Mouse (Mus musculus): ENCODE measurements around the gene Rab11fip4.

The Rab11fip4 gene

DNA sequence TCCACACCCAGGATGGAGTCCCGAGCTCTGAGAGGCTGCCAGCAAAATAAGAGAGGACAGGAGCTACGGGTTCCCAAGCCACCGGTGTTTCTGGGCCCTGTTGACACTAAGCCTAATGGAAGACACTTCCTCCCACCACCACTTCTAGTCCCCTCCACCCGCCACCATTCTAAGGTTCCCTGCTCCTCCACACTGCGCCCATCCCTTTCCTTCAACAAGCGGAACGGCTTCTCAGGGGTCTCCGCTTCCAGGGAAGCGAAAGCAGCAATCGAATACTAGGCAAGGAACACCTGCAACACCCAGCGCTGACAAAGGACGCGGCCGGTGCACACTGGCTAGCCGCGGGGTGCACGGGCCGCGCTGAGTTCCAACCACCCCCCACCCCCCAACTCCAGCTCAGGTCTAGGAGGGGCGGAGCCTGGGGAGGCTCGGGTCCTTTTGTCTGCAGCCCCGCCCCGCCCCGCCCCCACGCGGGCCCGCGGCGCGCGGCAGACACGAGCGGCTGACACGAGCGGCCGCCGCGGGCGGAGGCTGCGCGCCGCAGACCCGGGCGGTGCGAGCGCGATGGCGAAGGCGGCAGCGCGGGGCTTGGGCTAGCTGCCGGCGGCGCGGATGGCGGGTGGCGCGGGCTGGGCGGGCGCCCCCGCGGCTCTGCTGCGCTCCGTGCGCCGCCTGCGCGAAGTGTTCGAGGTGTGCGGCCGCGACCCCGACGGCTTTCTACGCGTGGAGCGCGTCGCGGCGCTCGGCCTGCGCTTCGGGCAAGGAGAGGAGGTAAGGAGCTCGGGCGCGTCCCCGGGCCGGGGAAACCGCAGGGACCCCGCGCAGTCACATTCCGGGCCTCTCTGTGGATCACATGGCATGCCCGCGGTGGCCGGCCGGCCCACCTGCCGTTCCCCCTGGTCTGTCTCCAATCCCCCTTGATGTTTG, at the start of gene Rab11fip4:
Gene Rab11fip4 (plus strand): TSS at position 549 of the 927 bp plus-strand sequence.
- DNase-seq (ENCODE audit: low spot score in 2 of 2), result peak in 1 of 2 experiments; percentile 54

DNA sequence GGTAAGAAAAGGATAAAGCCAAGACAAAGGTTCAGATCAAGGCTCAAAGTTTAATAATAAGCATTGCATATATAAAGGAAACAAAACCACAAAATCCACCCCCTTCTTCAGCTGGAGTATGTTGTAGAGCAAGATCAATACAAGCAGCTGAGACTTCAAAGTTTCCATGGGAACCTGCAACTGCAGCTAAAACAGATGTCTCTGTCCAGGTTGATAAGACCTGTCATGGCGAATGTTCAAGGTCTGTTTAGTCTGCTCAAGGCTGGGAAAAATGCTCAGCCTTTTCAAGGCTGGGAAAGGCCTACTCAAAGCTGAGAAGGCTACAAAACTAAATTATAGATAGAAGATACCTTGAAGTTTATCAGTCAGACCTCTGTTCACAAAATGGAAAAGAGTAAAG, 38.4 kb upstream of the Rab11fip4 start:
- no peak for DNase-seq (ENCODE audit: low spot score in 2 of 2)

DNA sequence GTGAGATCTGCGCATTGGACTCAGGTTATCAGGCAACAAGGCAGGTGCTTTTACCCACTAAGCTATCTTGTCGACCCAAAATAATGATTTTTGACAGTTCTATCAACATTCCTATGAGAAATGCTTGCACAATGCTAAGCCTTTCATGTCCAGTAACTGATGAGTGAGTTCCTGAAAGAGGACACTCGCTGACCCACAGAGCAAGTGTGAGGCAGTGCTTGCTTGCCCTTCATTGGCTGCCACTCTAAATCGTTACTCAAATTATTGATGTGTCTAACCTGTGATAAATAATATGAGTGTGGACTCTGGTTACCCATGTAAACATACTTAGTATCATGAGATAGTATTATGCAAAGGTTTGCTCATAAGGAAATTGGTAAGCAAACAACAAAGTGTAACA, 30.5 kb upstream of the Rab11fip4 start:
- DNase-seq (ENCODE audit: low spot score in 2 of 2), result no peak

DNA sequence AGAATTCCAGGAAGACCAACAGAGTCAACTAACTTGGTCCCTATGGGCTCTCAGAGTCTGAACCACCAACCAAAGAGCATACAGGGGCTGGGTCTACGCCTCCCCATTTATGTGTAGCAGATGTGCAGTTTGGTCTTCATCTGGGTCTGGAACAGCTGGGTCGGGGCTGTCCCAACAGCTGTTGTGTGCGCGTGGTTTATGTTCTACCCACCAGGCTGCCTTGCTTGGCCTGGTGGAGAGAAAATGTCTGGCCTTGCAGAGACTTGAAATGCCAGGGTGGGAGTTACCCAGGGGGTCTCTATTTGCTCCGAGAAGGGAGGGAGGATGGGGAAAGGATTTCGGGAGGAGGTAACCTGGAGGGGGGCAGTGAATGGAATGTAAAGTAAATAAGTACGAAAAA, 27.5 kb upstream of the Rab11fip4 start:
- no peak for DNase-seq (ENCODE audit: low spot score in 2 of 2)

DNA sequence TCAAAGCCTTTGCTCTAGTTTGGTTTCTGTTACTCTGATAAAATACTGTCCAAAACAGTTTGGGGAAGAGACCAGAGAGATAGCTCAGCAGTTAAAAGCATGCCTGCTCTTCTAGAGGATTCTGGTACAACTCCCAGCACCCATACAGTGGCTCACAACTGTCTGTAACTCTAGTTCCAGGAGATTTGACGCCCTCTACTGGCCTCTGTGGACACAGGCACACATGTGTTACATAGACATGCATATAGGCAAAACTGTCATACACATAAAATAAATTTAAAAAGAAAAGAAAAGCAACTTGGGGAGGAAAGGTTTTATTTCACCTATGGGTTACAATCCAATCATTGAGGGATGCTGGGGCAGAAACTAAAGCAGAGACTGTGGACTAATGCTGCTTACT, 24.1 kb upstream of the Rab11fip4 start:
- DNase-seq (ENCODE audit: low spot score in 2 of 2), result no peak

DNA sequence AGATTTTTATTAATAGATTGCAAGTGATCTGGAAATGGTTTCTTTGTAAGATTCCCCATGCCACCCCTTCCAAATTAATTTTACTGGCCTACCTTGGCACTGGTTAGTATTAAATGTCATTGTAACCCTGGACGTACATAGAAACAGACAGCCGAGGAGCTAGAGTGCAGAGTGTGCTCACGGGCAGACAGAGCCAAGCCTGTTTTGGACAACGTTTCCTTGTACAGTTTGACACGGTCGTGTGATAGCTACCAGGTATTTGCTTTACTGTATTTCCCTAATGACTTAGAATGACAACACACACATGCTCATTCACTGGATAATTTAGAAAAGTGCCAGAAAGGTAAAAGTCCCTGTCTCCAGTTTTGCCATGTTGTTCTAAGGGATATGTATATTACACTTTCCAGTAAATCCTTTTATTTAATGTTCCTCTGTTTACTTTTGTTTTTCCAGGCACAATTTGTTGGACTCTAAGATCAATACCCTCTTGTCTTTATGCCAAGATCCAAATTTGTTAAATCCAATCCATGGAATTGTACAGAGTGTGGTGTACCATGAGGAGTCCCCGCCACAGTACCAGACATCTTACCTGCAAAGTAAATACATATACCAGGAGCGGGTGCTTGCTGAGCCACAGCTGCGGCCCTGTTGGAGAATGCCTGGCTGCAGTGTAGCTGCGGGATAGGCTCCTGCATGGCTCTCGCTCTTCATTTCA, 22.7 kb upstream of the Rab11fip4 start:
- no peak for DNase-seq (ENCODE audit: low spot score in 2 of 2)

DNA sequence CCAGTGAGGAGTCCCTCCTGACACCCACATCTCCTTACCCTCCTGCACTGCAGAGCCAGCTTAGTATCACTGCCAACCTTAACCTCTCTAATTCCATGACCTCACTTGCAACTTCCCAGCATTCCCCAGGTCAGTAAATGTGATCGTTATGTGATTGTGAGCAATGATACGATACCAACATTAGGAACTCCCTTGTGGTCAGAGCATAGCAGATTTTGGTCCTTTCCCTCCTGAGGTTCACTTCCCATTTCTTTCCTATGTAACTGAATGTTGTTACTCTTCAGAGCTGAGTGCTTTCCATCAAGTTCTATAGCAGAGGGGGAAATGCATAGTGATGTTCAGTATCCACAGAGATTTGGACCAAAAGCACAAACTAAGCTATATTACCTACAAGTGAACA, 20.7 kb upstream of the Rab11fip4 start:
- no peak for DNase-seq (ENCODE audit: low spot score in 2 of 2)

DNA sequence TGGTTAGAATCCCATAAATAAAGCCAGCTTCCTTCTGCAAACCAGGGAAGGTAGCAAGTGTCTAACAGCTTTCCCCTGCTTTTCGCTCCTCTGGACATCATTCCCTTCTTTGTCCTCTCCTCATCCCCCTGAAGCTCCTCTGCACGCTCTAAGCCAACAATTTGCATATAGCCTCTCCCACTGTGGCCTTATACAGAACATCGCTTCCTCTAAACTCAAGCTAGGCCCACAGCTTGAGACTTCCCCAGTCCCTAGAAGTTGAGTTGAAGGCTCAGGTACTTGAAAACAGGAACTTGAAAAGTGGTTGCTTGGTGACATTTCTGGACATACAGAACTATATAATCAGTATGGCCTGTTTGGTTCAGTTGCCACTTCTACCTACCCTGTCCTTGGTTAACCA, 17.2 kb upstream of the Rab11fip4 start:
- DNase-seq (ENCODE audit: low spot score in 2 of 2), result no peak

DNA sequence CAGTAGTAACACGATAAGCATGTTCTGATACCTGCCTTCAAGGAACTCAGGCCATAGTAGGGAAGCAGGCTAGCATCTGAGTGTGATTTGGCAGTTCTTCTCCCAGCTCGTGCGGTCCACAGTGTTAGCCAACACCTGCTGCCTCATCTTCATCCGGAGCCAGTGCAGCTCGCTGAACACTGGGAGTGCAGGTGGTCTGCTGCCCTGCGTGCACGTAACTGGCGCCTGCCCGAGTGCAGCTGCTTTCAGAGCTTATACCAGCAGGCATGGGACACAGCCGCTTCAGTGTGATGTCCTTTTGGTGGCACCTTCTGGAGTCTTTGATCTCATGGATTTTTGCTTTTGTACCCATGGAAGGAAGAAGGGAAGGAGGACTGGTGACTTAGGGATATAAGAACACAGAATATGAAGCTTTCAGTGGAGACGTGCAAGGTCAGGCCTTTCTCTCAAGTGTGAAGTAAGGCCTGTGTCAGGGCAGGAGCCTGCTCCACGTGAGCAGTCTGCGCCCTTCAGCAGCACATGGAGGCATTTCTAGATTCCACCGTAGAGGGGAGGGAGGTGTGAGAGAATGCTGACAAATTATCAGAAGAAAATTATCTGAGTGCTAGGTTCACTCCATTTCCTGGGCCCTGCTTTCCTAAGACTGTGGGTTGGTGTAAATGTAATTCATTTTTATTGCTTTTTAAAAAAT, 15.5 kb upstream of the Rab11fip4 start:
- DNase-seq (ENCODE audit: low spot score in 2 of 2), result no peak

DNA sequence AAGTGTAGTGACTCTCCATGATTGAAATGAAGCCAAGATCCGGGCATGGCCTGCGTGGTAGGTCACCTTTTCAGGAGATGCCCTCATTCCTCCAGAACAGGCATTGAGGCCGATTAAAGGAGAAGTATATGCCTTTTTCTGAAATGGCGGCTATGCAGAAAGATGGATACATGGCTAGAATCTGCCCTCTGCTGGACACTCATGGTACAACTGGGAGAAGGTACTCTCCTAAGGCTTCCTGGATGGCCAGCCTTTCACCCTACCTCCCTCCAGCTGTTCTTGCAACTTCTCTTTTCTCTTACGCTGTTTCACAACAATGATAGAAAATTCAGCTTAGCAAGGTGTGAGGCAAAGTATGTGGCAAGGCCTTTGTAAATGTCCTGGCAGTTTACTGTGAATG, 13.3 kb upstream of the Rab11fip4 start:
- peak; percentile 58 to 91 for DNase-seq (ENCODE audit: low spot score in 2 of 2)

DNA sequence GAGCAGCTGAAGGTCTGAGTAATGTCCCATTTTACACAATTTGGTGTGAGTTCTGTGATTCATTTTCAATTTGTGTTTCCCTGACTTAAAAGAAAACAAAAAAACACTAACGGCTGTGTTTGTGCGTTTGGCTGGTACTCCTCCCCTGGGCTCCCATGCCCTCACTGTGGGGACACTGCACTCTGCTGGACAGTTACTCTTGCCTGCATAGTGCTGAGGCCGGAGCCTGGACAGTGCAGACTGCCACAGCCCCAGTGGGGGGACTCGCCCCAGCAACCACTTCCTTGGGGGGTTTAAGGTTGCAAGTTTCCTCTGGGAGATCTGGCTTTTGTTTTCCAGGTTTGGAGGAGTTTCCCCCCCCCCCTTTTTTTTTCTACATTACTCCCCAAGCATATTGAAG, 10.4 kb upstream of the Rab11fip4 start:
- DNase-seq (ENCODE audit: low spot score in 2 of 2), result no peak

DNA sequence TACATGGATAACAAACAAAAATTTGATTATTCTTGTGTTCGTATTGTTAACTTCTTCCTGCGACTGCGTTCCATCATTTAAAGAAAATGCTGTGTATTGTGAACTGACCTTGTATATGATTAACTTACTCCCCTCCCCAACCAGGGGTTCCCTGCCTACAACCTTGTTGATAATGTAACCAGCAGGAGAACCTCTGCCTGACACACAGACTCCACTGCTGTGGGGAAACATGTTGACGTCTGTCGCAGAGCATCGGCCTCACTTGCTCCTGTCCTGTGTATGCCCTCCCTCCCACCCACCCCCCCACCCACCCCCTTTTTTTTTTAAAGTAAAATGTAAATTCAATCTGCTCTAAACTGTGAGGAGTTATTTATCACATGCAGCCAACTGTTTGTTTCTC, 9.8 kb upstream of the Rab11fip4 start:
- DNase-seq (ENCODE audit: low spot score in 2 of 2), result no peak

DNA sequence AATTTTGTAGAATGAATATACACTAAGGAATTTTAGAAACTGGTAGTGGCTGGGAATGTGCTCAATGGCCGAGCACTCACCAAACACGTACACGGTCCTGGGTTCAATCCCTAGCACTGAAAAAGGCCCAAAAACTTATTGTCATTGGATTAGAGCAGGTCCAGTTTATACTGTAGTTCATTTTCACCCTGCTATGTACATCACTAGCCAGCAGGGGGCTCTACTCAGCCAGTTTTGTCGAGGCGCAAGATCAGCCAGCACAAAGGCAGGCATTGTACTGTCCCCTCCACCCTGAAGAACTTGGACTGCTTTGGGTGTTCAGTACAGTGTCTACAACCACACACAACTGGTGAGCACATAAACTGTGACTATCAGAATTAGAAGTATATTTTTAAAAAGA, 6.8 kb upstream of the Rab11fip4 start:
- DNase-seq (ENCODE audit: low spot score in 2 of 2), result peak in 1 of 2 experiments; percentile 80

DNA sequence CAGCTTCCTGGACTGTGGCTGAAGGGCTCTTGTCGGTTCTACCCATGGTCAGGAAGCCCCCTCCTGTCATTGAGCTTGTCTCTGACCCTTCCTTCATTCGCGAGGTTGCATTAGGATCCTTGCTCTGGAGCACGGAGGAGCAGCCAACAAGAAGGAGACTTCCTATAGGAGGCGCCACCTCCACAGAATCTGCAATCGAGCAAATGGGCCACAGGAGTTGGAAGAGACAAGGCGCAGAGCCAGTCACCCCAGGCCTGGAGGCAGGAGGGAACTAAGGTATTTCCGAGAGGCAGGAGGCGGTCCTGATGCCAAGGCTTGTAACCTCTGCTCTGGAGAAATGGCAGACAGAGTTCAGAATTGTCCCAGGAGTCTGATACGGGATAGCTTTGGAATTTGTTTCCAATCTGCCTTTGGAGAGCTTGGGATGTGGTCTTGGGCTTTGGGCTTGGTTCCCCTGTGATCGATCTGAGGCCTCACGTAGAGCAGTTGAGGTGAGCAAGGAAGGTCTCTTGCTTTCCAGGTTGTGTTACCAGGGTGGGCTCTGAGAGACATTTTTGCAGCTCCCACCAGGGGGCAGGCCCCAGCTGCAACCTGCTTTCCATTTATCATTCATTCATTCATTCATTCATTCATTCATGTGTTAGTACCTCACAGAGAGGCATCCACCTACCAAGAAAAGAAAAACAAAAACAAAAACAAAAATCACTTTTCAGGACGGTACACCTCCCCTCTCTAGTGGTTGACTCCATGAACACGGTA, 1.5 kb upstream of the Rab11fip4 start:
- peak in 1 of 2 experiments; percentile 44 for DNase-seq (ENCODE audit: low spot score in 2 of 2)

DNA sequence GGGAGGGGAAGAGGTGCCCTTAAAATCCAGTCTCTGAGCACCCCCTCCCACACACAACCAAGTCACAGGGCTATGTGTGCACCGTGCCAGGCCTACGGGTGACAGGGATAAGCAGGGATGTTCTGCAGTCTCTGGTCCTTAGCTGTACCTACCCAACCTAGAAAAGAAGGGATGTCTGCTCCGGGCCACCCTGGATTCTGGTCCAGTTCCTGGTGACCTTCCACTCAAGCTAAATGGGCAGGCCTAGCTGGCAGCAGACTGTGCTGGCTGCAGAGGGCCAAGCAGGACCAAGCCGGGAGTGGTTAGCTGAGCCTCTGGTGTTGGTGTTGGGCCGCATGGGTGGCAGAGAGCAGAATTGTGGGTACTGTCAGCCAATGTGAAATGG, 571 bp downstream of the Rab11fip4 start:
- DNase-seq (ENCODE audit: low spot score in 2 of 2), result peak in 1 of 2 experiments; percentile 45

DNA sequence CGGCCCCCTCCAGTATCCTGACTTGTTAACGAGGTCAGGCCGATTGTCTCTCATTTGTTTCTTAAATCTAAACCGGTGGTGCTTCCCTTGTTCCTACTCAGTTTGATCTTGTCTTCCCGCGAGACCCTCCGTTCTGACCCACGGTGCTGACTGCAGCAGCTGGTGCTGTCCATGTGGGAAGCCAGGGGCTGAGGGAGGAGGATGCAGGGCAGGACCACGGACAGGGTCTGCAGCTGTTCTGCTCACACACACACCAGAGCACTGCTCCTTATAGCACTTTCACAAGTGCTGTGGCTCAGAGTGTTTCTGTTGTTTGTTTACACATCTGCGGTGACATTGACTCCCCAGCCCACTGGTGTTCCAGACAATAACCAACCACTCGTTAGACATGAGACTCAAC, 2.5 kb downstream of the Rab11fip4 start:
- DNase-seq (ENCODE audit: low spot score in 2 of 2), result no peak

DNA sequence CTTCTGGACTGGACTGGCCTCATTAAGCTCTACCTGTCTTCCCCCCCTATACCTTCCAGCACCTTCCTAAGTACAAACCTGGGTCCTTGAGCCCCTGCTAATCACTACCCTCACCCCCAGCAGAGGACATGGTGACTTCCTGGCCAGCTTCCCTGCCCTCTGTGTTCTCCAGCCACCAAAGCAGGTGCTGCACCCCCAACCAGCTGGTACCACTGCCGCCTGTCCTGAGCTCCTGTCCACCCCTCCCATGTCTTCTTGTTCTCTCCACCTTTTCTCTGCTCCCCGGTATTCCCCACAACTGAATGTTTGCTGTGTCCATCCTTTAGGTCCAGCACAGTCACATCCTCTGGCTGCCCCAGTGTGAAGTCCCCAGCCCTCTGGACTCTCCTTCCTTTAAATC, 19.4 kb downstream of the Rab11fip4 start:
- no peak for DNase-seq (ENCODE audit: low spot score in 2 of 2)

DNA sequence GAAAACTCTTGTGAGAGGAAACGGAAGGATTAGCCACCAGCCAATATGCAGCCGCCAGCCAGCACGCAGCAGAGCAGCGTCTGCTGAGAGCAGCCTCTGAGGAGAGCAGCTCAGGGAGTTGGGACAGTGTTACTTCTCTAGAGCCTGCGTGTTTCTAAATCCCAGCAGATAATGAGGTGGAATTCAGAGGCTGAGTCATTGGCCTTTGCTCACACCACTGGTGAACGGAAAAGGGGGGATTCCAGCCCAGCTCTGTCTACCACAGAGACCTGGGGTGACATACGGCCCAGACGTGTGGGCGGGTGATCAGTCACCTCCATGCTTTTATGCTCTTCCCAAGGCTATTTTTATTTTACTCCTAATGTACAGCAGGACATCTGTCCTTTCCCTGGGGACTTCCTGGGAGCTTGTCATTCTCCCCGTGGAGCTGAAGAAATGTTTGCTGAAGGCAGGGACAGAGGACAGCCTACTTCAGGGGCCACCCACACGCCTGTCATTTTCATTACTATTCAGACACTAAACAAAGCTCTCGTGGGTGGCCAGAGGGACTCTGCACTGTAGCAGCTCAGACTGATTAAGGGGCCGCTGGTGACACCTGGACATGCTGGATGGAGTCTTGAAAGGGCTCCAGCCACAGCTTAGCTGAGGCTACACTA, 20.1 kb downstream of the Rab11fip4 start:
- peak in 1 of 2 experiments; percentile 42 for DNase-seq (ENCODE audit: low spot score in 2 of 2)

DNA sequence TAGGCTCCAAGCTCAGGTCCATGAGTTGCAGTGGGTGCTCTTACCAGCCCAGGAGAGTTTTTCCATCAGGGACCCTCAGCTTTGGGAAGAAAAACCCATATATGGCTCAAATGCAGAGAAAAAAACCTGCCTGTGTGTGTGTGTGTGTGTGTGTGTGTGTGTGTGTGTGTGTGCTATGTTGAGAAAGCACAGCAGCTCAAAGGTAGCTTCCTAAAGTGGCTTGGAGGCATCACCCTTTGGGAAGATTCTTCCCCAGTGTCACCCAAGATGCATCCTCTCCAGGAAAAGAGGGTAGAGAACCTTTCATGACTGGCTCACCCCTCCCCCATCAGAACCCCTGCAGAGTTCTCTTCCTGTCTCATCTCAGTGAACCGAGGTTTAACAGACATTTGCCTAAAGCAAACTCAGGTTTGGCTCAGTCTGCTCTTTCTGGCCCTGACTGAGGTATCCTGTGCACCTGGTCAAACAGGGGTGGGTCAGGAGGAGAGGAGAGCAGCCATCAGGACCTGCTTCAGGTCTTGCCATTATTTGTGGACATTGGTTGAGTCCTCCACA, 21.1 kb downstream of the Rab11fip4 start:
- no peak for DNase-seq (ENCODE audit: low spot score in 2 of 2)

DNA sequence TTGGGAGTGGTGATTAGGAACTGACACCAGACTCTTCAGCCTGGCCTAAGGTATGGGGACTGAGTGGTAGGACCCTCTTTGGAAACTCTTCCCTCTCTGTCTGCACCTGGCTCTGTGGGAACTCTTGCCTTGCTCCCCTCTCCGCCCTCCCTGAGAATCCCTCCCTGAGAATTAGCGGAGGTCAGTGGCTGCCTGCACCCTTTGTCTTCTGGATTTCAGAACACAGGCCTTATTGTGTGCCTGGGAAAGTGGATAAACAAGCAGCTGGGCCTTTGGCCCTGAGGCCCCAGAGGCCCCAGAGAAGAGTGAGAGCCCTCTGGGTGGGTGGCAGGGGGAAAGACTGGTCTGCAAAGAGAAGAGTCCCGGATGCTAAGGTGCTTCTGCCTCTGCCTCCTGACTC, 22.1 kb downstream of the Rab11fip4 start:
- DNase-seq (ENCODE audit: low spot score in 2 of 2), result no peak

DNA sequence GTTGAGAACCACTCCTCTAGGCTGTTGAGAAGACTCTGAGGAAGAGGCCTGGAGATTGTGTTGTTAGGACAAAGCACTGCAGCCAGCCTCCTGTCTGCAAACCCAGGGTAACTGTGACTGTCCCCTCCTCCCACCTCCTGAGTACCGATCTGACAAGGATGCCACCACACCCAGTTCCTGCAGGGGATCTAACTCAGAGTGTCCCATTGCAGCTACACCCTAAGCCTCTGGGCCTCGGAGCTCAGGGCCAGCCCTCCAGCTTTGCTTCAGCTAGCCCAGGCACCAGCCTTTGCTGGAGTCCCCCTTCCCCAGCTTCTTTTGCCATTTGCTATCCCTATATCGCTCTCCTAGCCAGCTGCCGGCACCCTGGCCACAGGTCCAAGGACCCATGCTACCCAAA, 22.7 kb downstream of the Rab11fip4 start:
- DNase-seq (ENCODE audit: low spot score in 2 of 2), result no peak

Data from left cerebral cortex, adult 9 months (tissue).